Mouse (Mus musculus): ENCODE data around the gene Acer1.

GRCm38 (mm10) chr17:56954871-56955270, 27.1 kb downstream of the Acer1 start:
- TF ChIP-seq CTCF (conservative IDR thresholded peaks at IDR 0.05; ENCODE audit: low read length) (no peak), POU5F1 (IDR thresholded peaks at IDR 0.05; ENCODE audit: borderline replicate concordance, low read length) (no peak), NANOG (IDR thresholded peaks at IDR 0.05; ENCODE audit: borderline replicate concordance, low read length) (no peak)

Data from E14TG2a.4 (cell line).